Mouse (Mus musculus) lung, postnatal 10 days (tissue): ENCODE measurements around the gene Cdon.
A peak's percentile ranks its signal among the peaks of the same experiment; 100 is the strongest.
"Not testable (repeated sequence)": the region's sequence is repeated elsewhere in the genome, so short reads cannot be mapped to it uniquely, and the experiment has no call there.

Experiments used
- DNase-seq: peaks from one replicate; pipeline ENCODE4 v3.0.0; 2021

The Cdon gene

DNA sequence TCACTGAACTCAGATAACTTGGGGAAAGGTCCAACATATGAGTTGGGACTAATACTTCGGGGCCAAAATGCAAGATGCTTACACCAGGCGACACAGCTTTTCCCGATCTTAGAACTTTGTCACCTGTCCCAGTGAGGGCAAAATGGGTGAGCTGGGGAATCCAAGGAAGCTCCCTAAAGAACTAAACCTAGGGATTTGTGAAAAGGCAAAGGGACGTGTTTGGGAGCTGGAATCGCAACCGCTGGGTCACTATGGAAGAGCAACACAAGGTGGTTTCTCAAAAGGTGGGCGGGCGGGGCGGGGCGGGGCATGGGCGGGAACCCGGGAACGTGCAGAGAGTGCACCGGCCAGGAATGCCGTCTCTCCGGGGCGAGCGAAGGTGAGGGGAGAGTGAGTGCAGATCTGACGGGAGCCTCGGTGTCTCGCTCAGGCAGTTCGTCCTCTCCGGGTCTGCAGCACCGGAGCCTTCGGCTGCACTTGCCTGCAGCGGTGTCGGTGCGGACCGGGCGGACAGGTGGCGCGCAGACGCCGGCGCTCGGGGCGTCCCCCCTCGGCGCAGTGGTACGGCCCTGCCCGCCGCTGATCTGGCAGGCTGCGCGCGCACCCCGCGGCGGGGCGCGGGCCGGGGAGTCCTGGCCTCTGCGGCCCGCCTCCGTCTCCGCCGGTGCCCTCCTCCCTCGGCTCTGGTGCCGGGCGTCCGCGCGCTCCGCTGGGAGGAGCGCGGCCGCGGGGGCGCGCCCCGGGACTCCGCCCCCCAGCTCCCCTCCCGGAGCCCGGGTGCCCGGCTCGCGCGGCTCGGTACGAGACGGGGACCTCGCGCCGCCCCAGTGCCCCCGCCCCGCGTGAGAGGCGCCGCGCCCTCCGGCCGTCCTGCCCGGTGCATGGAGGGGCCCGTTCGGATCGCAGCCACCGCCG, at the start of gene Cdon:
Gene Cdon (plus strand): TSS at position 324 of the 915 bp plus-strand sequence.
- DNase-seq, result peak; percentile 91

DNA sequence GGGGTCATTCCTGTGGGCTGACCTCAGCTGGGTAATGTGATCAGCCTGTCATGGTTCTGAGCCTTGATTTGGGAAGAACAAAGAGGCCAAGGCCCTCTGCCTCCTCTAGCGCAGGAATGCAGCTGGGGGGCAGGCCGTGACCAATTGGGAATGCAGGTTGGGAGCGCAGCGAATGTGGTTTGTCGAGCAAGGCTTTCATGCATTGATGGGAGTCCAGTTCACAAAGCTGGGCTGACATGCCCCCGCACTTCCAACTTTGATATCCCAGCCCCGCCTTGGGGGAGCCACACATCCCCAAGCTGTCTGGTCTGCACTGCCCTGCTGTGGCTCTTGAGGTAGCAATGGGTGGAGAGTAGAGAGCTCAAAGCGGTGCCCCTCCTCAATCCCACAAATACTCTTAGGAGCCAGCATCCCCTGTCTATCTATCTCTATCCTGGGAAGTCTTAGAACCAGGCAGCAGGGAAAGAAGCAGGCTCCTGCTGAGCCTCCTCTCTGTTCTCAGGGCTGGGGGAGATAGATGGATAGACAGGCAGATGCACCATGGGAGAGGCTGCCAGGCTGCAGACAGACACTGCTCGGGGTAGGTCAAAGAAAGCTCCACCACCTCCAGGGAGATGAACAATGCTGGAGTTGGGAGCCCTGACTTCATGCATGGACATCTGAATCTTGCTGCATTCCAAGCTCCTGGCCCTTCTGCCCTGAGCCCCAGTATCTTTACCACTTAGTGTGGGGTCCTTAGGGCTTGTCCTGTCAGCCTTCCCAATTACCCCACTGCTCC, 48.4 kb upstream of the Cdon start:
- DNase-seq, result no peak

DNA sequence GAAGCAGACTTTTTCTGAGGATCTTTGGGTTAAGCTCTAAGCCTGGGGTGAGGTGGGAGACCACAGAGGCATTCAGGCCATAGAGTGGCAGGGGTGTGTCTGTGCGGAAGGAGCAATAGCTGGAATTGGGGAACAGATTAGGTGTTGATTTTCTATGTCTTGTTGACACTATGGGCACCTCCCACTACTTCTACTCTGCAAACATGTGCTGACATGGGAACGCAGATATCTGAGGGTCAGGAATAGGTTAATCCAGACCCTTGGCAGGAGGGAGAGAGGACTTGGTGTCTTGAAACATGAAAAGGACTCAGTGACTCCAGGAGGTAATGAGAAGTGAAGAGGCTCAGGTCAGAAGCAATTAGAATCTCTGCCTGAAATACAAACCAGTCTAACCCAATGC, 43.0 kb upstream of the Cdon start:
- no peak for DNase-seq

DNA sequence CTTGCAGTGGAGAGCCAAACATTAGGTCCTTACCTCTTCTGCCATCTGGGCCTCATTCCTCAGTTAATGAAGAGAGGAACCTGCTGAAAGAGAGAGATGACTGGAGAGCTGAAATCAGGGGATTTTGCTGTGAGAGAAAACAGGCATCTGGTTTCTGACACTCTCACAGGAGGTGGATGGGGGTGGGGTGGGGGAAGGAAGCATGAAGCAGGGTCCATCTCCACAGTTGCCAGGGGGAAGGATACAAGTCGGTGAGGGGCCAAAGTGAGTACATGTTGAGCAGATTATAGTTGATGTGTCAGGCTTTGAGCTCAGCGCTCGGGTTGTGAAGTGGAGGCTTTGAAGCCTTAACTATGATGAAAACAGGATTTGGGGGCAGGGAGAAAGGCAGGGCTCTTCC, 41.9 kb upstream of the Cdon start:
- no peak for DNase-seq

DNA sequence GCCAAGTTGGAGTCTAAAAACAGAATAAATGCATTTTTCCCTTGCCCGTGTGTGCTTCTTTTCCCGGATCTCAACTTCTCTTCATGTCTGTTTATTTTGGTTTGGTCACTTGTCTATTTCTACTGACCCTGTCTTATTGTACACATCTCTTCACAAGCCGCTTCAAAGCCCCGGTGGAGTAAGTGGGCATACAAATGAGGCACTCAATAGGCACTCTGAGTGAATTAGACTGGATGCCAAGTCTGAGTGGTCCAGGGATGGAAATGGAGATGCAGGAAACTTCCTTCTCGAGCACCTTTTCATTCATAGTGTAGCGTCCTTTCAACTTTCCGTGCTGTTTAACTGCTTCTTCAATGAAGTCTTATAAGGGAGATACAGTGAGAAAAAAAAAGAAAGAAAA, 21.0 kb upstream of the Cdon start:
- no peak for DNase-seq

DNA sequence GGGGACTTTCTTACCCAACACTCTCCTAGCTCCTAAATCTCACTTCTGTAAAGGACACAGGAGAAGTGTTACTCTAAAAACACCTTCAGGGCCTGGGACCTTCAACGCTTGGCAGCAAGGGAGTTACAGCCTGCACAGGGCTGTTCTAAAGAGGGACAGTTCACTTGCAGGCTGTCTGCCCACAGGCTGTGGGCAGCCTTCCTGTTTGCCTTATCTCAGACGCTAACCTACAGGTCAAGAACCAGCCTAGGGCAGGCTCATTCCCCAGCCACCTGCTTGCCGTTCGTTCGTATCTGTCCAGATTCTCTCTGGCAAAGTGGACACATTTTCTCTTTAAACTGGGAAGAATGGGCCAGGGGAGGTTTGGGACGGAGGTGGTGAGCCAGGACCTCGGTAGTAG, 20.5 kb upstream of the Cdon start:
- DNase-seq, result no peak

DNA sequence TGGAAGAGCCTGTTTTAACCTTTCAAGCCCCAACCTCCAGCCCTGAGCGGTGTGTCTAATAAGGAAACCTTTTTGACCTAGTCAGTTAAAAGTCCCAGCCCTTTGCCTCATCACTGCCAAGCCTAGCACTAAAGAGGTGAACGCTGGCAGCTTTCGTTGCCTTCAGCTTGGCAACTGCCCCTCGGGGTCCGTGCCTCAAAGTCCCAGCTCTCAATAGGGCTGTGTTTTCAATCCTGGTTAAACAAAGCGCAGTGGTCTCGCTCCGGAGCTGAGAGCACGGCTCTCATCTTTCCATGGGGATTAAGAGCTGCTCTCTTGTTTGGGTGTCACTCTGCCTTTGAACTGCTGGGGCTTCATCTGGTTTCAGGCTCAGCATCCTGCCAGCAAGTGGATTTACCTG, 20.1 kb upstream of the Cdon start:
- DNase-seq, result no peak

DNA sequence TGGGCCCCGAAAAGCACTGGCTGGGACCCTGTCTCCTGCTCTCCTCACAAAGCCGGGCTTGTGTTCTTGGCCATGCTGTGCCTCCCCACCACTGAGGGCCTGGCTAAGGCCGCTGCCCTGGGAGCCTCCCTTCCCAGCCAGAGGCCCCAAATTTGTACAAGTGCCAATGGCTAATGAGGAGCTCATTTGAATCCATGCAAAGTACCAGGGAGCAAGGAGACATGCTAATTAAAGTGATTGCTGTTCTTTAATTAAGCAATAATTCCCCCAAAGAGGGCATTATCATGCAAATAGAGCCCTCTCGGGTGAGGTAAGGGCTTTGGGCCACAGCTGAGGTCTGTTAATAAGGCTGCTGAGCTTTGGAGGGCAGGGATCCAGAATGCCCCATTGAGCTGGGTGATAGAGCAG, 18.3 kb upstream of the Cdon start:
- no peak for DNase-seq

DNA sequence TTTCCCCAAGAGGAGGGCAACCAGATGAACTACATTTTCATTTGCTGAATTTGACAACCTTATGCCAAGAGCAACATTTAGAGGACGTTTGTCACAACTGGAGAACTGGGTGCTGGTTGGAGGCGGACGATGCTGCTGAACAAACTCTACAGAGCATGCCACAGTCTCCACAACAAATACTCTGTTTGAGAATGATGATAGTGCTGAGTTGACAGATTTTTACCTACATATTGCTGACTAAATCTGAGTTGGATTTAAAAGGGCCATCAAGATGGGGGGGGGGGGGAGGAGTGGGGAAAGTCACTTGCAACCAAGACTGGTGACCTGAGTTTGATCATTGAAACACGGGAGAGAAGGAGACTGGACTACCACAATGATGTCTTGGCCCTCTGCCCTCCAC, 17.4 kb upstream of the Cdon start:
- no peak for DNase-seq

DNA sequence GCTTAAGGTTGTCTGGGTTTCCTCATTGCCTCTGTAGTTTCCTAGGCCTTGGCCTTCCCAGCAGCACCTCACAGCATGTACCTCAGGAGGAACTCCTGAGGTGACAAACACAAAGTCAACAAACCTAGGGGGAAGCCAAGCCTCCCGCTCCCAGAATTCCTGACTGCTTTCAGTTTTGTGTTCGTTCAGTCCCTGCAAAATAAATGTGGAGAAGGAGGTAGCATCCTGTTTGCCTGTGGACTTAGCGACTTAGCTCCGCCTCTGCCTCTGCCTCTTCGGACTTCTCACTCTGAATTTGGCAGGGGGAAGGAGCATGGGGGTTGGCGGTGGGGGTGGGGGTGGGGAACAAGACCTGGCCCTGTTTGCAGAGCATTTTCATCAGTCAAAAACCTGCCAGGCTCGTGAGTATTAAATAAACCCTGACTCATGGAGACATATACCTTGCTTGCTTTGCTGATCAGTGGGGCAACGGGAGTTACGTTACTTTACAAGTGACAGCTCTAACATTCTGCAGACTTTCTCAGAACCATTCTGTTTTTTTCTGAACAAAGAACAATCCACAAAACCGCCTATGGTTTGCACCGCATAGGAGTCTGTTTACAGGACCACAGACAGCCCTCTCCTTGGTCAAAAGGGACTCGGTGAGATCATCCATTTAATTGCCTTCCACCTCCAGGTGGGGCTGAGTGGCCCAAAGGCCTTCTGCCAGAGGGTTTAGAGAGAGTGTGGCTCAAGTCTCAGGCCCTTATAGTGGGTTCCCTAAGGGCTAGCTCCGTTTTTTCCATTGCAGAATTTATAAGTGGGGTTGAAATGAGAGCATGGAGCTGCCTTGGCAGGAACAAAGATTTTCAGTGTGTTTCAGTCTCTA, 15.7 kb upstream of the Cdon start:
- peak; percentile 27 for DNase-seq

DNA sequence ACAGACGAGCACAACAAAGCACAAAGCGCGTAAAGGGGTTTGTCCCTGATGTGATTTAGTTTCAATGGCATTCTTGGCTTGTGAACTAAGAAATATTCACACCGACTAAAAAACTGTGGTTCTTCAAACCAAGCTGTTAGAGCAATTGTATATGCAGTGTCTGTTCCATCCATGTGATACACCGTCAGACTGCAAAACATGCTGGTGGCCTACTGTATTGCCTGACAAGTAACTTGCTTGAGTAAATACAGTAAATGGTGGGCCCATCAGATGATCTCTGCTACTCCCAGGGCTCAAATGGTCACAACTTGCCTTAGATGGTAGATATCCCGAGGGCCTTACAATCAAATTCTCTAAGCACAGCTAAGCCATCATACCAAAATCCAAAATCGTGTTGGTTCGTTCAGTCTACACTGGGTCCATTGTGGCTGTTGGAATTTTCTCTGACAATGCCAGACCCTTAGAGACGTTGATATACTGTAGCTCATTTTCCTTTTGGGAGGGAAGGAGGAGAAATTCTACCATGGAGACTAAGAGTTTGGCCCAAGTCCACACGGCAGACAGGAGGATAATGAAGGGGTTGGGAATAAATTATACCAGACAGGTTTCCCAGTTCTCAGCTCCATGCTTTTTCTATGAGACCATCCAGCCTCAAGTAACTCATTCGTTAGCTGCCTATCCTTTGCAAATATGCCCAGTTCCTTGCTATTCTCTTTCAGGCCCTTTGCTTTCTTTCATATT, 9.5 kb upstream of the Cdon start:
- DNase-seq, result no peak

DNA sequence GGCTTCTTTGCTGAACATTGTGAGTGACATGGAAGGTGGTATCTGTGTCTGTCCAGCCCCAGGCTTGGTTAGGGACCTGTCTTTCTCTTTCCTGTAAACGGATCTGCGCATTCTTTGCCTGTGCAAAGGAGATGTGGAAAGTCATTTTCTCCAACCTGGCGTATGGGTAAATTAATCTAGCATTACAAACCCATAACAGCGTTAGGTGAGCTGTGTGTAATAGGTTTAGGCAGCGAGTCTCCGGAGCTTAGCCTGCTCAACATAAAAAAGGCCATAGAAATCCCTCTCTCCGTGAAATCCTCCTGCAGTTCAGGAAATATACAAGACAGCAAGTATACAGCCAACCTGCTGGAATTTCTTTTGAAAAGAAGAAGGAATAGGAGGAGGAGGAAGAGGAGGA, 9.0 kb upstream of the Cdon start:
- no peak for DNase-seq

DNA sequence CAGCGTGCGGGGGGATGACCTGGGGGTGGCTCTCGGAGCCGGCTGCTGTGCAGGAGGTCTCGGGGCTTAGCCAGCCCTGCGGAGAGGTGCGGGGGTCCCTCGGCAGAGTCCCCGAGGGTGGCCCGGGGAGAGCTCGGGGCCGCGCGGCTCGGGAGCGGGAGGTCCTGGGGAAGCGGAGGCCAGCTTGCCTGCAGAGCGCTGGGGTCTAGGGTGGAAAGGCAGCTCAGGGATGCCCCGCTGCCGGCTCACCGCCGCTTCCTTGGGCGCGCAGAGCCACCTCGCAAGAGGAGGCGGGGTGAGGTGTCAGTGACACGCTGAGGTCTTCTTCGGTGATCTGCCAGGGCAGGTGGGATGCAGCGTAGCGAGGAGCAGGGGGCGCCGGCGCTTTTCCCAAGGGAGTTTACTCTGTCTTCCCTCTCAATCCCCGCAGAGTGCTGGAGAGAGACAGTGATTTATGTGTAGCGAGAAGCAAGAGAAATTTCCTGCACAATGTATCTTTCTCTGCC, 855 bp downstream of the Cdon start:
- no peak for DNase-seq

DNA sequence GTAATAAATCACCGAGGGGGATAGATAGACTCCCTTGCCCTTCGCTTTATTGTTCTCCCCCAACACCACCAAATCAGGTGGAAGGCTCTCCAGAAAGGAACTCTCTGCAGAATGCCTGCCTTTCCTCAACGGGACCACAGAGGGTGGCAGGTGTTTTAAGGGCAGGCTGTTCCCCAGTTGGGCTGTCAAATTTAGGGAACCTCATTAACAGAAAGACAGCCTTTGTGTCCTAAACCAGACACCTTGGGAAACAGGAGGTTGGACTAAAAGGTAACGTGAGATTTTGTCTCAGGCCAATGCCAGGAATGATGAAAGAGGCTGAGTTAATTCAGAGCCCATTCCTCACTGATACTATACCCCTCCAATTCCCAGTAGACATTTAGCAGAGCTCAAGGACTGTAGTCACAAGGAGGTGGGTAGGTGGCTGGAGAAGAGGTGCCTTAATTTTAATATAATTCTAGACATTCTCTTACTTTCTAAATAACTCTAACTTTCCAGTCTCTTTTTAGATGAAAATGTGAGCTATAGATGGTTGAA, 1.5 kb downstream of the Cdon start:
- DNase-seq, result no peak

DNA sequence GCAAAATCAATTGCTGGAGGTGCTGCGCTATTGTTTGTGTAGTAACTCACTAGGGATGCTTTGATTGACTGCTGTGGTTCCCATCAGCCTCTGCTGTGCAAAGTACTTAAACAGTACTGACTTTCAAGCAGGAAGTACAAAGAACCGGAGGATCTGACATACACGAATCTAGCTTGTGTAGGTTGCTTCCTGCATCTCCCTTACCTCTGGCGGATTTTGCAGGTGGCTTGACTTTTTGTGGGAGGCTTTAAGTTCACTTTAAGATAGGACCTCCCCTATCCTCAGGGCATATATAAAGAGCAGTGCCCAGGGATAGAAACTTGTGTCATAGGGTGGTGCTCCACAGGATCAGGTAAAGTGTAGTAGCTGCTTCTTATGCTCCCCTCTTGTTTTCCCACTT, 2.3 kb downstream of the Cdon start:
- no peak for DNase-seq

DNA sequence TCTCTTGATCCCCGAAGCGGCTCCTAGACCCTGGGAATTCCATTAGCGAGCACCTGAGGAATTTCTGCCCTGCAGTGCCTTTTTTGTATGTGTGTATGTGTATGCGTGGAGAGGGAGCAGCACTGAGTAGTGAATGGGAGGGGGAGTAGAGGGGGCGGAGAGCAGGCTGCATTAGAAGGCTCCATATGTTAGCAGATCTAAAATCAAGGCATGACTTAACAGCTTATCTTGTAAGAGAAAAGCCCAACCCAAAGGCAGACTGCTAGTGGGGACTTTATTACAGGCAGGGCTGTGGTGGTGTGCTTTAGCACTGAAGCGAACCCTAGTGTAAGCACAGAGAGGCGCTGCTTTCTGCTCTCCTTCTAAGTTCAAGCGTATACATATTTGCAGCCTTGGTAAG, 3.7 kb downstream of the Cdon start:
- no peak for DNase-seq

DNA sequence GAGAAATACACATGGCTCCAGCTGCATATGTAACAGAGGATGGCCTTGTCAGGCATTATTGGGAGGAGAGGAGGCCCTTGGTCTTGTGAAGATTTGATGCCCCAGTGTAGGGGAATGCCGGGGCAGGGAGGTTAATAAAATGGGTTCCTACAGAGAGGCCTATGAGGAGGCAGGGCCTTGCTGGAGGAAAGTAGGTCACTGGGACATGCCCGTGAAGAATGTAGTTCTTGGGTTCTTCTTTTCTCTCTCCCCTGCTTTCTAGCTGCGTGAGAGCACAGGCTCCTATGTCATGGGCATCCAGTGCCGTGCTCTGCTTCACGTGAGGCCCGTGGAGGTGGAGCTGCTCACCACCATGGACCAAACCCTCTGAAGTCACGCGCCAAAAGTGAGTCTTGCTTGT, 9.5 kb downstream of the Cdon start:
- DNase-seq, result no peak

DNA sequence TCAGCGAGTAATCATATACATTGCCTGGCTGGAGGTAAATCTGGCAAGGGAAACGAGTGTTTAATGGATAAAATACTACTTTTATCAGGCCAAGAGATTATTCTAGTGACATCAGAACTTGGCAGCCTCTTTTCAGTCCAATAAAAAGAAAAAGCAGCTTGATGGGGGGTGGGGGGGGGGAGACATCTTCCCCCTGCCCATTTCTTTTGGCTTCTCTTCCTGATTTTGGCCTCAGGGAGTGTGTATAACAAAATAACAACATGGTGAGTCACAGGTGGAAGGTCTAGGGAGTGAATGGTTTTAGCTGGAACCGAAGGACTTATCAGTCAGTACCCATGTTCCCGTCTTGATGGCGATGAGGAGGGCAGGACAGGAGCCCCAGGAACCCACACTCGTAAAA, 10.5 kb downstream of the Cdon start:
- DNase-seq, result no peak

DNA sequence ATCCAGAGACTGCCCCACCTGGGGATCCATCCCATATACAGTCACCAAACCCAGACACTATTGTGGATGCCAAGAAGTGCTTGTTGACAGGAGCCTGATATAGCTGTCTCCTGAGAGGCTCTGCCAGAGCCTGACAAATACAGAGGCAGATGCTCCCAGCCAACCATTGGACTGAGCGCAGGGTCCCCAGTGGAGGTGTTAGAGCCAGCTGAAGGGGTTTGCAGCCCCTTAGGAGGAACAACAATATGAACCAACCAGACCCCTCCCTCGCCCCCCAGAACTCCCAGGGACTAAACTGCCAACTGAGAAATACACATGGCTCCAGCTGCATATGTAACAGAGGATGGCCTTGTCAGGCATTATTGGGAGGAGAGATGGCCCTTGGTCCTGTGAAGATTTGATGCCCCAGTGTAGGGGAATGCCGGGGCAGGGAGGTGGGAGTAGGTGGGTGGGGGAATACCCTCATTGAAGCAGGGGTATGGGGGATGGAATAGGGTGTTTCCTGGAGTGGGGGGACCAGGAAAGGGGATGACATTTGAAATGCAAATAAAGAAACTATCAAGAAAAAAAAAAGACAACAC, 11.9 kb downstream of the Cdon start:
- DNase-seq, result not testable (repeated sequence)

DNA sequence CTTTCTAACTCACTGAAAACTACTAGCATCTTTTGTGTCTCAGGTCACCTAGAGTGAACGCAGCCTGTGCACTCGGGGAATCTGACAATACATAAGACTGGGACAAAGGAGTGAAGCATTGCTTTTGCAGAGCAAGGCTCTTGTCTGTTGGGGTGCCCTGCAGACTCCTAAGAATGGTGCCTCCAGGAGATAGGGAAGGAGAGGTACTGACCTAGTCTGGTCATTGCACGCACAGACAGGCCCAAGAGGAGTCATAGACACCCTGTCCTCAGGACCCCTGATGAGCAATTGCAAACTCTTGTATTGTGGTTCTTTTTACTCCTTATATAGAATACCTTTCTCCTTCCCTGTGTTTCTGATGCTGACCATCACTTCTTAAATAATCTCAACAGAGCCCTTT, 13.4 kb downstream of the Cdon start:
- no peak for DNase-seq

DNA sequence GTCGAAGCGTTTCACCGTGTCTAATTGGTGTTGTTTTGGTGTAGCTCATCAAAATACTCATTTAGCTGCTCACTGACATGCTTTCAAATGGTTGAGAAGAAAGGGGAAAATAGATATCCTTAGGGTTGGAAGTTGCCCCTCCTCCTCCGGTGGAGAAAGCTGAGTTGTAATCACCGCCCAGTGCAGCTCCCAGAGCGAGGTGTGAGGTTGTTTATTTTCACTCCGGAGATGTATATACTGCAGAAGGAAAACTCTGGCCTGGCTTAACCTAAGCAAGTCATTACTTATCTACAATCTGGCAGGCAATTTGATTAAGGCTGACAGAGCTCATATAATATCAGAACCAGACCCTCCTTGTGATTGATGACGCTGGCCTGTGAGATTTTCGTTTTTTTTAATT, 14.6 kb downstream of the Cdon start:
- DNase-seq, result no peak
